Mouse (Mus musculus) liver, adult 2 months (tissue): Measurements from ENCODE around the gene Zdbf2. TPM values are rescaled to one million over a fixed set of nuclear protein-coding genes. Genes with fewer than 3 reads are reported as not detected.

Experiments
- DNase-seq: peaks from one replicate; pipeline ENCODE4 v3.0.0-alpha.2; 2011; ENCODE audit warnings: low read depth, low spot score; ENCODE audit errors: extremely low read depth
- H3K27ac ChIP-seq: fragments of 200-500 bp; replicated peaks from 2 replicates; pipeline ENCODE4 v1.5.1; 2012; ENCODE audit warnings: low read depth, mild to moderate bottlenecking, control low read depth, inconsistent platforms, low read length; ENCODE audit not compliant: insufficient read depth
- H3K27me3 ChIP-seq: fragments of 200-500 bp; 2 replicates; pipeline ENCODE4 v1.6.1; 2012; ENCODE audit warnings: mild to moderate bottlenecking, moderate library complexity, low read length, inconsistent platforms; ENCODE audit not compliant: control insufficient read depth, insufficient read depth
- H3K36me3 ChIP-seq: fragments of 200-500 bp; 2 replicates; pipeline ENCODE4 v1.6.1; 2012; ENCODE audit warnings: low read length, inconsistent platforms; ENCODE audit not compliant: control insufficient read depth, insufficient read depth
- H3K4me1 ChIP-seq: fragments of 200-500 bp; 2 replicates; pipeline ENCODE4 v1.6.1; 2011; ENCODE audit warnings: low read length; ENCODE audit not compliant: control insufficient read depth, insufficient read depth
- H3K4me3 ChIP-seq: fragments of 200-500 bp; 2 replicates; pipeline ENCODE4 v1.5.1; 2011; ENCODE audit warnings: low read depth, mild to moderate bottlenecking, control low read depth, low read length, moderate library complexity; ENCODE audit not compliant: insufficient read depth
- H3K79me2 ChIP-seq: fragments of 200-500 bp; 2 replicates; pipeline ENCODE4 v1.6.1; 2012; ENCODE audit warnings: inconsistent platforms, mild to moderate bottlenecking, low read length, moderate library complexity; ENCODE audit not compliant: control insufficient read depth, insufficient read depth
- H3K9ac ChIP-seq: fragments of 200-500 bp; 2 replicates; pipeline ENCODE4 v1.6.1; 2012; ENCODE audit warnings: low read depth, mild to moderate bottlenecking, control low read depth, inconsistent platforms, low read length
- CTCF ChIP-seq: fragments of 200-500 bp; IDR thresholded peaks from 2 replicates; pipeline ENCODE4 v1.5.1; 2011; ENCODE audit warnings: low read depth, low read length, control low read depth
- POLR2A ChIP-seq: fragments of 200-500 bp; IDR thresholded peaks from 2 replicates; pipeline ENCODE4 v1.6.1; 2011; ENCODE audit warnings: low read length, control low read depth; ENCODE audit not compliant: insufficient read depth; ENCODE audit errors: extremely low read depth
- WGBS: fragments of 180-500 bp; shearing (Covaris S2); methylation state at CpG from one replicate; pipeline ENCODE4 v1.1.7; 2018; 5-methylcytosine and 5-hydroxymethylcytosine counted together
- polyA plus RNA-seq: library from polyadenylated mRNA; depleted of rRNA; stranded (reverse); fragments of >200 nt; gene quantifications from 2 replicates; pipeline ENCODE4 v1.2.3, GENCODE M21; 2012; rRNA removed
- total RNA-seq: library from RNA; depleted of rRNA; stranded (reverse); fragments of >200 nt; gene quantifications from 2 replicates; pipeline ENCODE4 v1.2.3, GENCODE M21; 2014; rRNA removed

Gene Zdbf2
- under 0.01 and 0.07 TPM in 2 replicates for total RNA-seq
- polyA plus RNA-seq: not detected in 2 replicates

DNA sequence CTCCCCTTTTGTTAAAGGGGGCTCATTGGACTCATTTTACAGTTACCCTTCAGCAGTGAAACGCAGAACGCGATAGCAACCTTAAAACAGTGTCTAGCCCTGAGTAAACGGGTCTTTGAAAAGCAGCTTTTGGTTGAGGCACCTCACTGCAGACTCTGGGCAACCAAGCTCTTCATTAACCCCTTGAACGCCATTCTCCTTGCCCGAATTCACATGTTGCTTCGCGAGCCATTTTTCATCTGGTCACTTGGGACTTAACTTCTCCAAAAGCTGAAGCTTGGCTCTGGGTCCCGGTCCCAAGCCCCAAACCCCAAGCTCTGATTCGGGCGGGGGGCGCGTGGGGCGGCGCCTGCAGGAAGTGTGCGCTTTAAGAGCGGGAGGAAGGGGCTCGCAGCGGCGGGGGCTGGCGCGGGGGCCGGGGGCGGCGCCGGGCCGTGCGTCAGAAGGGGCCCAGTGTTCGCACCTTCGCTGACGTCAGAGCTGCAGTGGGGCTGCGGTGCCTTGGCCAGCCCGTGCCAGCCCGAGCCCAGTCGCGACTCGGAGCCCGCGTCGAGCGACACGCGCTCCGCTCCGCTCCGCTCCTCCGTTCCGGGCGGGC, at the start of gene Zdbf2:
TSS of gene Zdbf2 (plus strand) at position 525 of the 598 bp plus-strand sequence.
- Histone ChIP-seq H3K4me1 (peaks cover 2% of the 10 kb centered on the region; the same call in 1 of the 2 replicates), H3K4me3 (no peak within 1 kb of the TSS; the same call in 1 of the 2 replicates), H3K9ac (no peak within 1 kb of the TSS), H3K36me3 (no peaks in the 10 kb centered on the region), H3K27me3 (peaks cover 18% of the 10 kb centered on the region), H3K27ac (no peak within 1 kb of the TSS), H3K79me2 (no peaks in the 10 kb centered on the region)
- TF ChIP-seq CTCF (no peak), POLR2A (no peak)
- DNase-seq: no peak
- 4% methylated on average over 48 of the region's 49 CpGs for WGBS

- TF ChIP-seq POLR2A (no peak), CTCF (no peak)
- DNase-seq: no peak
- 59% methylated on average over 4 of the region's 4 CpGs for WGBS
These were observed 48.1 kb upstream of the Zdbf2 start for GRCm38 (mm10) chr1:63225009-63225408.

DNA sequence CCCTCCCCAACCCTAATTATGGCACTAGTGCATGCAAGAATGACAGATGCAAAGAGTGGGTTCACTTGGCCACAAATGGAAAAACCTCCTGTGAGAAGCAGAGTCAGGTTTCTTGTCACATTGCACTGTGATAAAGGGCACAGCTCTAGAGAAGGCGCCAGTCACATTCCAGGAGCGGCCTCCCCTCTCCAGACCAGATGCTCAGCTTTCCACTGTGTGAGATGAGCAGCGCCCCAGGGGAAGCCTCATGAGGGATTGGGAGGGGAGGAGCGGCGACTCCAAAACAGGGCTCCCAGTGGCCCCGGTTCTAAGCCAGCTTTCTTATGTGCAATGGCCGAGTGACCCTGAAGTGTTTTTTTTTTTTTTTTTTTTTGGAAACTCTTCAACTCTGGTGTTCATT, 47.2 kb upstream of the Zdbf2 start:
- no peaks in the 10 kb centered on the region for H3K4me1 ChIP-seq
- H3K27me3 ChIP-seq: no peaks in the 10 kb centered on the region
- H3K4me3 ChIP-seq: no peak overlapping the region
- H3K79me2 ChIP-seq: no peaks in the 10 kb centered on the region
- 25% methylated on average over 7 of the region's 7 CpGs for whole genome bisulfite sequencing
- no peak for DNase-seq
- TF ChIP-seq CTCF (no peak), POLR2A (no peak)
- H3K36me3 ChIP-seq: no peaks in the 10 kb centered on the region
- no peak overlapping the region for H3K27ac ChIP-seq
- H3K9ac ChIP-seq: no peak overlapping the region

More at GRCm38 (mm10) chr1:63225009-63225408, 48.1 kb upstream of the Zdbf2 start:
- Histone ChIP-seq H3K4me3 (no peak overlapping the region), H3K27me3 (no peaks in the 10 kb centered on the region), H3K27ac (no peak overlapping the region), H3K36me3 (no peaks in the 10 kb centered on the region), H3K79me2 (no peaks in the 10 kb centered on the region), H3K4me1 (no peaks in the 10 kb centered on the region), H3K9ac (no peak overlapping the region)

- DNase-seq: no peak
- TF ChIP-seq POLR2A (no peak), CTCF (no peak)
- H3K9ac ChIP-seq: no peak overlapping the region
- H3K27ac ChIP-seq: no peak overlapping the region
- no peaks in the 10 kb centered on the region for H3K4me1 ChIP-seq
- H3K36me3 ChIP-seq: no peaks in the 10 kb centered on the region
- H3K4me3 ChIP-seq: no peak overlapping the region
- no peaks in the 10 kb centered on the region for H3K27me3 ChIP-seq
- 72% methylated on average over 5 of the region's 5 CpGs for WGBS
- H3K79me2 ChIP-seq: no peaks in the 10 kb centered on the region
These were observed 45.8 kb upstream of the Zdbf2 start for GRCm38 (mm10) chr1:63227241-63227640.

GRCm38 (mm10) chr1:63237371-63237770, 35.7 kb upstream of the Zdbf2 start:
- no peak overlapping the region for H3K27ac ChIP-seq
- H3K79me2 ChIP-seq: no peaks in the 10 kb centered on the region
- no peak for TF ChIP-seq CTCF
- no peak for TF ChIP-seq POLR2A
- H3K36me3 ChIP-seq: no peaks in the 10 kb centered on the region
- no peak for DNase-seq
- H3K27me3 ChIP-seq: no peaks in the 10 kb centered on the region
- no peaks in the 10 kb centered on the region for H3K4me1 ChIP-seq
- H3K4me3 ChIP-seq: no peak overlapping the region
- 19% methylated on average over 5 of the region's 5 CpGs for WGBS
- no peak overlapping the region for H3K9ac ChIP-seq

DNA sequence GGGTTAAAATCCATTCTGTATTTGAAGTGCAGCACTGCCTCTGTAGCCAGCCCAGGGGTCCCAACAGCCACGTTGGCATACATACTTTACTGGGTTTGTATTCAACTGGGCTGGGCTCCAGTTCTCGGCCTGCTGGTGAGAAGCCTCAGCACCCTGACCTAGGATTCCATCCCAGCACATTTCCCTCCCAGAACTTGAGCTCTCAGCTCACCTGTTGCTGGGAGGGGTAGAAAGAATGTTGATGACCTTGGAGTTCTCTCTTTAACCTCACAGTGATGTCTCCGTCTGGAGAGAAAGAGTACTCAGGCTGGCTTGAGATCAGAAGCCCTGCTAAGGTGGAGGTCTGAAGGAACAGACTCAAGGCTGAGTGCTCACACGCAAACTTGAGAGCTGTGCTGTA, 33.8 kb upstream of the Zdbf2 start:
- TF ChIP-seq CTCF (no peak), POLR2A (no peak)
- Histone ChIP-seq H3K27ac (no peak overlapping the region), H3K4me3 (no peak overlapping the region), H3K36me3 (no peaks in the 10 kb centered on the region), H3K27me3 (peaks cover 2% of the 10 kb centered on the region; the same call in 1 of the 2 replicates), H3K79me2 (no peaks in the 10 kb centered on the region), H3K9ac (no peak overlapping the region), H3K4me1 (no peaks in the 10 kb centered on the region)
- 65% methylated on average over 4 of the region's 4 CpGs for WGBS
- DNase-seq: no peak
